Mouse (Mus musculus) liver, embryonic 11.5 days (tissue): ENCODE measurements around the gene March10. TPM values are rescaled to one million over a fixed set of nuclear protein-coding genes. Genes with fewer than 3 reads are reported as not detected.

ENCODE experiments used
- ATAC-seq: fragments of 200-750 bp; cut with Nextera tagmentation; replicated peaks from 2 replicates; pipeline ENCODE4 v1.8.0; 2017; ENCODE audit warnings: moderate number of reproducible peaks, mild to moderate bottlenecking, moderate TSS enrichment, moderate library complexity; ENCODE audit not compliant: low FRiP score
- DNase-seq: peaks from one replicate; pipeline ENCODE4 v3.0.0-alpha.2; 2017; ENCODE audit warnings: low spot score
- H3K27ac ChIP-seq: fragments of 300-500 bp; sonication (generic); 2 replicates; pipeline ENCODE4 v1.5.1; 2014; ENCODE audit warnings: mild to moderate bottlenecking, low read depth, low read length, control low read depth
- H3K27me3 ChIP-seq: fragments of 300-500 bp; sonication (generic); replicated peaks from 2 replicates; pipeline ENCODE4 v1.6.1; 2014; ENCODE audit warnings: low read length, mixed read lengths; ENCODE audit not compliant: control insufficient read depth, insufficient read depth
- H3K36me3 ChIP-seq: fragments of 300-500 bp; sonication (generic); 2 replicates; pipeline ENCODE4 v1.6.1; 2014; ENCODE audit warnings: mild to moderate bottlenecking, low read length, moderate library complexity, mixed read lengths; ENCODE audit not compliant: control insufficient read depth, insufficient read depth
- H3K4me1 ChIP-seq: fragments of 300-500 bp; sonication (generic); replicated peaks from 2 replicates; pipeline ENCODE4 v1.6.1; 2014; ENCODE audit warnings: low read length, mixed read lengths; ENCODE audit not compliant: control insufficient read depth, insufficient read depth
- H3K4me2 ChIP-seq: fragments of 300-500 bp; sonication (generic); 2 replicates; pipeline ENCODE4 v1.6.1; 2014; ENCODE audit warnings: mild to moderate bottlenecking, control low read depth, moderate library complexity
- H3K4me3 ChIP-seq: fragments of 300-500 bp; sonication (generic); 2 replicates; pipeline ENCODE4 v1.5.1; 2014; ENCODE audit warnings: low read depth, low read length, control low read depth
- H3K9ac ChIP-seq: fragments of 300-500 bp; sonication (generic); 2 replicates; pipeline ENCODE4 v1.6.1; 2014; ENCODE audit warnings: low read depth, low read length, control low read depth
- H3K9me3 ChIP-seq: fragments of 300-500 bp; sonication (generic); 2 replicates; pipeline ENCODE4 v1.6.1; 2016; ENCODE audit warnings: low read length, inconsistent platforms, mixed read lengths; ENCODE audit not compliant: control insufficient read depth
- WGBS: fragments of 180-500 bp; shearing (Covaris S2); extraction: QIAGEN DNeasy Blood & Tissue Kit; methylation state at CpG from one replicate; pipeline ENCODE4 v1.1.7; 2014; 5-methylcytosine and 5-hydroxymethylcytosine counted together
- polyA plus RNA-seq: library from polyadenylated mRNA; unstranded; fragments of >200 nt; fragmentation: Nextera tagmentation; extraction: Ambion mirVana; gene quantifications from 2 replicates; pipeline ENCODE4 v1.2.1, GENCODE M21; 2014

Gene March10
- polyA plus RNA-seq, 1 experiment from 2014 or later: not detected

DNA sequence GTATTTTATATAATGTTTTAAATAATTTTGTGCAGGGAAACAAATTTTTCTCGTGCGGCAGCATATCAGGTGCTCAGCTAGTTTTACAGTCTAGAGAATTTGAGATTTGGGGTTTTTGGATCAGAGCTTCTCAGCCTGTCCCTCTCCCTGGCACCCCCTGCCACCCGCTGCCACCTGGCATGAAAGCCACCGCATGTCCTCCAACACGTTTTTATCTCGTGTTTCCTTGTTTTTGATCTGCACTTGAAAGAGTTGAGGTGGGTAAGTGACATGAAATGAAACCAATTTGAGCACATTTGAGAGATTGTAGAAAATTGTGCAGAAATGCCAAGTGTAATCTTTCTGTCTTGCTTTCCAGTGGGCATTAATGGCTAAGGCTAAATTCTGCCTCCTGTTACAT, 11.6 kb downstream of the March10 start:
- H3K36me3 ChIP-seq: no peaks in the 10 kb centered on the region
- no peak overlapping the region for H3K9ac ChIP-seq
- no peak overlapping the region for H3K27ac ChIP-seq
- H3K4me2 ChIP-seq: no peak overlapping the region
- ATAC-seq (no peak), DNase-seq (no peak)
- no peak overlapping the region for H3K4me3 ChIP-seq
- 77% methylated on average over 6 of the region's 6 CpGs for WGBS
- no peaks in the 10 kb centered on the region for H3K9me3 ChIP-seq
- no peaks in the 10 kb centered on the region for H3K27me3 ChIP-seq
- no peaks in the 10 kb centered on the region for H3K4me1 ChIP-seq

DNA sequence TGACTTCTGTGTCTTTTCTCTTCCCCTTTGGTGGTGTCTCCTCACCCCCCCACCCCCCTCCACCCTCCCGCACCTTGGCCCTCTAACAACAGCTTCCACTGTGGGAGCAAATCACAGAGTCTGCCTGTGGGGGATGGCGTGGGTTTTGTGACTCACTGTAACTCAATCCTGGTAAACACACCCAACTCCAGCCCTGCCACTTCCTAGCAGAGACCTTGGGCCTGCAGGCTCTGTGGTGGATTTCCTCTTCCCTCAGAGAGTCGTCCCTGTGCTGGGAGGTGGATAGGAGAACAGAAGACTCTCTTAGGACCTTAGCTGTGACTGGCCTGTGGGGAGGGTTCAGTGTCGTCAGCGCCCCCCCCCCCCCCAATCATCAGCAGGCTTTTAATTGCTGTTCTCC, 13.0 kb downstream of the March10 start:
- DNase-seq (no peak), ATAC-seq (no peak)
- no peak overlapping the region for H3K27ac ChIP-seq
- H3K4me1 ChIP-seq: no peaks in the 10 kb centered on the region
- H3K4me3 ChIP-seq: no peak overlapping the region
- no peaks in the 10 kb centered on the region for H3K9me3 ChIP-seq
- no peak overlapping the region for H3K9ac ChIP-seq
- H3K4me2 ChIP-seq: no peak overlapping the region
- no peaks in the 10 kb centered on the region for H3K27me3 ChIP-seq
- H3K36me3 ChIP-seq: no peaks in the 10 kb centered on the region
- 46% methylated on average over 5 of the region's 5 CpGs for WGBS

DNA sequence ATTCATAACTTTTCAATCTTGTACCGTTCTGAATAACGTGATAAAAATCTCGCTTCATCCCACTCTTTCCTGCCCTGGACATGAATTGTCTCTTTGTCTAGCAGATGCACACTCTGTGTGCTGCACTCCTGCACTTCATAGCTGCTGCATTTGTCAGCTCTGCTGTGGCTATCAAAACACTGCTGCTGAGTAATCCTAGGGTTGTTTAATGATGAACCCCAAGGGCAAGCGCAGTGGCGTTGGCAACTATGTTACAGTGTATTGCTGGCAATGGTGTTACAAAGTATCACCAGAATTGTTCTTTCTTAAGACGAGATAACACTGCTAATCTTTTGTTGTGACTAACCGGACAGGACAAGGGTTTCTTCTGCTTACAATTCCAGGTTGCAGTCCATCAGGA, 16.7 kb downstream of the March10 start:
- Histone ChIP-seq H3K27ac (no peak overlapping the region), H3K4me1 (no peaks in the 10 kb centered on the region), H3K4me2 (no peak overlapping the region), H3K9me3 (no peaks in the 10 kb centered on the region), H3K4me3 (no peak overlapping the region), H3K27me3 (no peaks in the 10 kb centered on the region), H3K9ac (no peak overlapping the region), H3K36me3 (no peaks in the 10 kb centered on the region)
- ATAC-seq: no peak
- no peak for DNase-seq
- WGBS: 78% methylated on average over 7 of the region's 7 CpGs

DNA sequence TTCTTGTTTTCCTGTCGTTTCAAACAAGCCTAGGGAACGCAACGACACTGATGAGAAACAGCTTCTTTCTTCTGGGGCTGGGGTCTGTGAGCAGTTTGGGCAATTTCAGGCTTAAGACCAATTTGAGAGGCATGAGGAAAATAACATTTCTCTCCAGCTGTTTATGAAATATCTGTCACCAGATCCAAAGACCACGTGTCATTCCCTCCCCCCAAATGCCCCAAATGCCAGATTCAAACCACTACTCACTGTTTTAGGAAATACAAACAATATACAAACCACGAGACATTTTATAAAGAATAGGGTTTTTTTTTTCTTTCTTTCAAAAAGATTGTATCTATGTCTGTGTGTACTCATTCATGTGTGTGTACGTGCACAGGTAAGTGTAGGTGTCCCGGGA, 17.6 kb downstream of the March10 start:
- no peaks in the 10 kb centered on the region for H3K9me3 ChIP-seq
- H3K36me3 ChIP-seq: no peaks in the 10 kb centered on the region
- no peak for DNase-seq
- H3K9ac ChIP-seq: no peak overlapping the region
- no peaks in the 10 kb centered on the region for H3K4me1 ChIP-seq
- 67% methylated on average over 7 of the region's 7 CpGs for WGBS
- no peaks in the 10 kb centered on the region for H3K27me3 ChIP-seq
- no peak overlapping the region for H3K4me2 ChIP-seq
- ATAC-seq: no peak
- H3K27ac ChIP-seq: no peak overlapping the region
- no peak overlapping the region for H3K4me3 ChIP-seq

DNA sequence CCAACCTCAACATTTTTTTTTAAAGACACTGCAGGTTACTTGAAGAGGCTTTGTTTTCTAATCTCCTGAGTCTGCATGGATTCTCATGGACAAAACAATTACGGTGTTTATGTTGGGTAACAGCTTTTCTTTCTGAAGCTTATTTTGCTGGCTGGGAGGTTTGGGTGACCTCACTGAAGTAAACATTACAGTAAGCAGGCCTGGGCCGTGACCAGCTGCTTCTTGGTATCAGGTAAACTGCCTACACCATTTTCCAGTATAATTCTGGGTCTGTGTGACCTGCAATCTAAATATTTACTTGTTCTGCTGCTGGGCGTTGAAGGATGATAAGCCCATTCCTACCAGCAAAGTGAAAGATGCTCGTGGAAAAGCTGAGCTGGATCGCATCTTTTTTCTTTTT, 30.1 kb downstream of the March10 start:
- no peak overlapping the region for H3K4me2 ChIP-seq
- no peaks in the 10 kb centered on the region; the same call in 1 of the 2 replicates for H3K4me1 ChIP-seq
- H3K4me3 ChIP-seq: no peak overlapping the region
- WGBS: 65% methylated on average over 5 of the region's 5 CpGs
- no peak overlapping the region for H3K27ac ChIP-seq
- ATAC-seq (no peak), DNase-seq (no peak)
- H3K9ac ChIP-seq: no peak overlapping the region
- no peaks in the 10 kb centered on the region for H3K36me3 ChIP-seq
- no peaks in the 10 kb centered on the region for H3K9me3 ChIP-seq
- H3K27me3 ChIP-seq: no peaks in the 10 kb centered on the region; the same call in 1 of the 2 replicates

DNA sequence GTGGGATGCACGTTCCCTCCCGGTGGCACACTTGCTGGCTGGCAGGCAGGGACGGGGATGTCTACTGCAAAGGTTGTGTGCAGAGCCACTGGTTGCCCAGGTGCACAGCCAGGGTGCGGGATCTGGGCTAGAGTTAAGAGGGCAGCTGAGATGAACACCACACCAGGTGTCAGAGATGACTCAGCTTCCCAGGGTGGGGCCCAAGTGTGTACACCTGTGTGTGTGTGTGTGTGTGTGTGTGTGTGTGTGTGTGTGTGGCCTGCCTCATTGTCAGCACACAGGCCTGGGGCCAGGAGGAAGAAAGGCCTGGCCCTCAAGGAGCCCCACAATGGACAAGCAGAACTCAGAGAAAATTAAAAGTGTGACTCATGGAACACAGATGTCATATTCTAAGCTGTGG, 31.9 kb downstream of the March10 start:
- ATAC-seq (no peak), DNase-seq (no peak)
- no peak overlapping the region for H3K9ac ChIP-seq
- H3K27me3 ChIP-seq: no peaks in the 10 kb centered on the region; the same call in 1 of the 2 replicates
- H3K36me3 ChIP-seq: no peaks in the 10 kb centered on the region
- no peaks in the 10 kb centered on the region for H3K9me3 ChIP-seq
- H3K4me3 ChIP-seq: no peak overlapping the region
- no peak overlapping the region for H3K4me2 ChIP-seq
- no peak overlapping the region for H3K27ac ChIP-seq
- 84% methylated on average over 4 of the region's 4 CpGs for WGBS
- peaks cover 3% of the 10 kb centered on the region; the same call in 1 of the 2 replicates for H3K4me1 ChIP-seq

DNA sequence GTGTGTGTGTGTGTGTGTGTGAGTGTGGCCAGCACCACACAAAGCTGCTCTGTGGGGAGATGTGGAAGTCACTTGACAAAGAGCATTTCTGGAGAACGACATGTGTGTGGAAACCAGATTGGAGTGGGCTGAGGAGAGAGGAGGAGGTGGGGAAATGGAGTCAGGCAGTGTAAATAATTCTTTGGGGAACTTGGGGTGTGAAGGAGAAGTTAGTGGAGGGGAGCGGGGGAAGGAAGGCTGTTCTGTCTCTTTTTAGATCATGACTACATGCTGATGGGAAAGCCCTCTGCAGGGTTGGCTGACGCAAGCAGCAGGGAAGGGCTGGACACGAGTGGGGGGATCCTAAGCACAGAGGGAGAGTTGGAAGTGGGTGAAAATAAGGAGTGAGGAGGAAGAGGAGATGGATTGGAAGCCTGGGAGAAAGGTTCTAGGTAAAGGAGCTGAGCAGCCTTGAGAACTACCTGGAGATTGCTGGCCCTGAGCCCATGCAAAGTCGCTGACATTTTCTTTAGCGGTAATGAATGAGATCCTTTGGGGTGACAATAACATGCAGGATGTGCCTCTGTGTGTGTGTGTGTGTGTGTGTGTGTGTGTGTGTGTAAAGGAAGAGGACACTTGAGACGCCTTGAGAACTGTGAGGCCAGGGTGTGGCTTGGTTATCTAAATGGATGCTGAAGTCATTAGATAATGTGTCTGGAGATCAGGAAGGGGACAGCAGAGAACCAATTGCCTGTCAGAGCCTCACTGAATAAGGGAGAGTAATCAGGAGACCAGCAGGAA, 35.7 kb downstream of the March10 start:
- Histone ChIP-seq H3K27me3 (no peaks in the 10 kb centered on the region), H3K9me3 (no peaks in the 10 kb centered on the region), H3K4me2 (no peak overlapping the region), H3K9ac (no peak overlapping the region), H3K27ac (no peak overlapping the region), H3K4me1 (peaks cover 3% of the 10 kb centered on the region; the same call in 1 of the 2 replicates), H3K36me3 (no peaks in the 10 kb centered on the region), H3K4me3 (no peak overlapping the region)
- WGBS: 46% methylated on average over 7 of the region's 7 CpGs
- DNase-seq (no peak), ATAC-seq (no peak)

DNA sequence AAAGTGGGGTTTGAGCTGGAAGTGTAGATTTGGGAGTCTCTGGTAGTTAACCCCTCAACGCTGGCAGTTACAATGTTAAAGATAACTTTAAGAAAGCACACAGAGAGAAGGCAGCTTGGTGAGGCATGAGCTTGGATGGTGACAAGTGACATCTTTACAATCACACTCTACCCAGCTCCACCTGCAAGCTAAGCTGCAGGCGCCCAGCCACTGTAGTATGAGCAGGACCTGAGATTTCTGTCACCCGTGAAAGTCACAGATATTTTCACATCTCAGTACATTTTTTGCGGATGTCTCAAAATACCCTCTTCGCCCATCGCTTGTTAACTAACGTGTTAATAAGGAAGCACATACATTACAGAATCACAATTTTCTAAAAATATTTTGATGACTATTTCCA, 36.6 kb downstream of the March10 start:
- 75% methylated on average over 7 of the region's 7 CpGs for WGBS
- DNase-seq (no peak), ATAC-seq (no peak)
- Histone ChIP-seq H3K27ac (no peak overlapping the region), H3K27me3 (no peaks in the 10 kb centered on the region), H3K4me1 (peaks cover 3% of the 10 kb centered on the region; the same call in 1 of the 2 replicates), H3K36me3 (no peaks in the 10 kb centered on the region), H3K4me2 (no peak overlapping the region), H3K9me3 (no peaks in the 10 kb centered on the region), H3K4me3 (no peak overlapping the region), H3K9ac (no peak overlapping the region)

DNA sequence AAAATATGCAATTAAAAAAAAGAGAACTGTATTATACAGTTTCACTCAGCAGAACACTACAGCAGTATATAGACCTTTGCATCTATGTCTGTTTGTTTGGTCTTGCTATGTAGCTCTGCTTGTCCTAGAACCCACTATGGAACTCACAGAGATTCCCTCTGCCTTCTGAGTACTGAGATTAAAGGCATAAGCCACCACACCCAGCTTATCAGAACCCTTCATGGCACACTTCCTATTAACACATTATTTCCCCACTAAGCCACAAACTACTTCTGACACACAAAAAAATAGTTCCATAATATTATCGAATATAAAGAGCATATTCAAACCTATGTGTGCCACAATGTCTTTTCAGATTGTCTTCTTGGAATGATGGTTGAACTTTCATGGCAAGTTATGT, 42.5 kb downstream of the March10 start:
- H3K4me2 ChIP-seq: no peak overlapping the region
- H3K36me3 ChIP-seq: no peaks in the 10 kb centered on the region
- 82% methylated on average over 1 of the region's 1 CpGs for WGBS
- no peaks in the 10 kb centered on the region for H3K27me3 ChIP-seq
- no peak overlapping the region for H3K27ac ChIP-seq
- no peak for DNase-seq
- no peak overlapping the region for H3K4me3 ChIP-seq
- no peak overlapping the region for H3K9ac ChIP-seq
- no peaks in the 10 kb centered on the region for H3K4me1 ChIP-seq
- no peaks in the 10 kb centered on the region for H3K9me3 ChIP-seq
- ATAC-seq: no peak
